Mouse (Mus musculus) induced T-regulatory cell, adult 2 months (primary cell): ENCODE measurements around the gene Nmur1.

Source experiments
- DNase-seq: peaks from one replicate; pipeline ENCODE4 v3.0.0-alpha.2; 2012; ENCODE audit warnings: low read depth

Nmur1 gene

DNA sequence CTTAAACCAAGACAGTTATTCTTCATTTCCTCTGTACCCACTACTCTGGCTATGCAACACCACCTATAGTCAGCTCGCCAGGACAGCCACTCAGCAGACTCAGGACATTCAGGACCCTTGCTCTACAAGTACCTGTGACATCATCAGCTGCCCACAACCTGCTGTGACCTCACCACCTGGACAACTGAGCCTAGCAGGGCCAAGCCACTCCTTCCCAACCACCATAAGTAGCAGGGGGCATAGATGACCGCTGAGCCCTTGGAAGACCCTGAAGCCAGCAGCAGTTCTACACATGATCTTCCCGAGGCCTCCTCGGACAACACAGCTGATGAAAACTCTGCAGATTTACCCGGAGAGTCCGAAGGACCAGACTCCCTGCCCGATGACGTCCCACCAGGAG lies at the start of gene Nmur1, which contains the start of gene Tex44:
TSS of gene Nmur1 (minus strand) at position 101 of the 400 bp plus-strand sequence.
TSS of gene Tex44 (plus strand) at position 202 of the 400 bp plus-strand sequence.
- no peak for DNase-seq

DNA sequence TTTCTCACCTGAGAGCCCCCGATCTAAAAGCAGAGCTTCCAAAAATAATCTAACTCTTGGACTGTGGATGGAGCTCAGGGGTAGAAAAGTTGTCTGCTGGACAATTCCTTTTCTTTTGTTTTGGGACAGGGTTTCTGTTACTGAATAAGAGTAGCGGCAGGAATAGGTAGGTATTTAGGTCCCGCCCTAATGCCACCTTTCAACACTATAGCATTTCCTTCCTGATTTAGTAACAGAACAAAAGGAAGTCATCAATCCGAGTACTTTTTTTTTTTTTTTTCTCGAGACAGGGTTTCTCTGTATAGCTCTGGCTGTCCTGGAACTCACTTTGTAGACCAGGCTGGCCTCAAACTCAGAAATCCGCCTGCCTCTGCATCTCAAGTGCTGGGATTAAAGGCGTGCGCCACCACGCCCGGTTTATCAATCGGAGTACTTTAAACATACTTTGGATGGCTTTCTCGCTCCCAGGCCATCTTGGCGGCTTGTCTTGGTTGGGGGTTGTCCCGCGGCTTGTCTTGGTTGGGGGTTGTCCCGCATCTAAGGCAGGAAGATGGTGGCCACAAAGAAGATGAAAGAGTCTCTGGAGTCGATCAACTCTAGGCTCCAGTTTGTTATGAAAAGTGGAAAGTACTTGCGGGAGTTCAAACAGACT lies 47.2 kb upstream of the Nmur1 start:
- no peak for DNase-seq

DNA sequence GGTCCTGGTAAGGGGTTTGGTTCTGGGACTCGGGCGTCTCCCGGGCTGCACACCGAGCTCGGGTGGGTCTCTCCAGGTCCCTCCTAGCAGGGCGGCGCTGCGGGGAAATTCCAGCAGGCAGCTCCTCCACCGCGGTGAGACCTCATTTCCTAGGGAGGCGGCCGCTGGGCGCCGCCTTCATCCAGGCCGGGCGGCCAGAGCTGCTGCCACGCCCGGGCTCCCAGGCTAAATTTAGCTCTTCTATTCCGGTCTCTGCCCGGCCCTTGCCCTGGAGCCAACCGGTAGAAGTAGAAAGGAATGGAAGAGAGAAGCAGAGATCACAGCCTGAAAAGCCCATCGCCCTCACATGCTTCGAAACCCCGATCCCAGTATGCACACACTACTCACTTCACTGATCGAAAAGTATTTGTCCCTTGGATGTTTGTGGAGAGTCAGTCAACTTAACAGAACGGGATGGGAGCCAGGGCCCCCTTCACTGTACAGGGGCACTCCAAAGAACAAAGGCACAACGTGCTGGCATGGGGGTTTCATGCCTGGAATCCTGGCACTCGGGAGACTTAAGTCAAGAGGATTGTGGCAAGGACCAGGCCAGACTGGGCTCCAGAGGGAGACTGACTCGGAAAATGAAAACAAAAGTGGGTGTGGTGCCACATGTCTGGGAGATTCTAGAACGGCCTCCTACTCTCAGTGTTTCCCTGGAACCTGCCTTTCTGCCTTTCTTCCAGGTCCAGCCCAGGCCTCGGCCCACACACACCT lies 46.3 kb upstream of the Nmur1 start:
- peak; percentile 49 for DNase-seq

DNA sequence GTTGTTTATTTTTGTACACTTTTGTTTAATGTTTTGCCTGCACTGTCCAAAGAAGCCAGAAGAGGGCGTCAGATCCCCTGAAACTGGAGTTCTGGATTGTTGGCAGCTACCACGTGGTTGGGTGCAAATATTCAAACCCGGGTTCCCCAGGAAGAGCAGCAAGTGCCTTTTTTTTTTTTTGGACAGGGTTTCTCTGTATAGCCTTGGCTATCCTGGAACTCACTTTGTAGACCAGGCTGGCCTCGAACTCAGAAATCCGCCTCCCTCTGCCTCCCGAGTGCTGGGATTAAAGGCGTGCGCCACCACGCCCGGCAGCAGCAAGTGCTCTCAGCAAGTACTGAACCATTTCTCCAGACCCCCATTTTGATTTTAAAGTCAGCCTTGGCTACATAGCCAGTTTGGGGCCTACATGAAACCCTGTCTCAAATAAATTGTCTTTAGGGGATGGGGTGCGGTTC lies 45.5 kb upstream of the Nmur1 start:
- peak; percentile 62 for DNase-seq

DNA sequence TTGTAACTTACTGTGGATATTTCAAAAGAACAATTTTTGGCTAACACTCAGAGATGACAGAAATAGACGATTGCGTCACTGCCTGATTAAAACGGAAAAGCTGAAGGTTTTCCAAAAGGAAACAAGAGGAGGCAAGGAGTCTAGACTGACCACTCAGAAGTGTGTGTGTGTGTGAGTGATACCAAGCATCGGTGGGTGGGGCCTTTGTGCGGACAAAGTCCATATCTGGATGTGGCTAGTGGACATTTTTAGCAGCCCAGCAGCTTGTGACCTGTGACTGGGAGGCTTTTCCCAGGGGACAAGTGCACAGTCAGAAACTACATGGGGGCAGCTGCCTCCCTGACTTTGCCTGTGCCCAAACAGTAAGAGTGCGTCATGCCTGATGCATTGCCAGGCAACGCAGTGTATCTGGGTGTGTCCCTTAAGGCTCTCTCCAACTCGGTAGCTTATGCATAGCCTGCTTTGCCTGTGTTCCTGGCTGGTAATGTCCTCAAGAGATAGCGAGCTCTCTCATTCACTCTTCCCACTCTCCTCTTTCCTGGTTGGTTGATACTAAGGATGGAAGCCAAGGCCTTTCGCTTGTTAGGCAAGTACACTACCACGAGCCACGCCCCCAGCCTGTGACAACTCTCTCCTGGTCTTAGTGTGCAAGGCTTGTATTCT lies 44.6 kb upstream of the Nmur1 start:
- DNase-seq: no peak

DNA sequence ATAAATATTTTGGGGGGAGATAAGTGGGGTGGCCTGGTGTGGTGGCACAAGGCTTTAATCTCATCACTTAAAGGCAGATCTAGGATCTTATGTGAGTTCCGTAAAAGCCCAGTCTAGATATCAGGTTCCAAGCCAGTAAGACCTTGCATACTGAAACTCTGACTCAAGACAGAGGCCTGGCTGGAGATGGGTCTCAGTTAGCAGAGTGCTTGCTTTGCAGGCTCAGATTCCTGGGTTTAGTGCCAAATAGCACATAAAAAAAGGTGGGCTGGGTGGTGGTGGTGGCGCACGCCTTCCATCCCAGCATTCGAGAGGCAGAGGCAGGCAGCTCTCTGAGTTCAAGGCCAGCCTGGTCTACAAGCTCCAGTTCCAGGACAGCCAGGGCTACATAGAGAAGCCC lies 43.8 kb upstream of the Nmur1 start:
- DNase-seq: no peak

DNA sequence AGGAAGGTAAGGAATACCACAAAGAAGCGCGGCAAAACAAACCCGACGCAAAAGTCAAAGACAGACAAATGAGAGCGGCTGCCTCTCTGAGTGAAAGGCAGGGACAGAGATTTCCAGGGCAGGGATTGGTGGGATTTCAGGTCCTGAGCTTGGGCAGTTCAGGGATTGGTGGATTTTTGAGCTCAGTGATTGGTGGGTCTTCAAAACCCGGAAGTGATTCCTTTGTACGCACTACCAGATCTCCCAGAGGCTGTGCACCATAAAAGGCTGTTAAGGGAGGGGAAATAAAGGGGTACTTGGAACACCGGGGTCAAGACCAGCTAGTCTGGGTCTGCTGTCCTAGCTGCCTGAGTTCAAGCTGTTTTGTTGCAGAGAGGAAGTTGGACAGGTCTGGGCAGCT lies 41.4 kb upstream of the Nmur1 start:
- no peak for DNase-seq

DNA sequence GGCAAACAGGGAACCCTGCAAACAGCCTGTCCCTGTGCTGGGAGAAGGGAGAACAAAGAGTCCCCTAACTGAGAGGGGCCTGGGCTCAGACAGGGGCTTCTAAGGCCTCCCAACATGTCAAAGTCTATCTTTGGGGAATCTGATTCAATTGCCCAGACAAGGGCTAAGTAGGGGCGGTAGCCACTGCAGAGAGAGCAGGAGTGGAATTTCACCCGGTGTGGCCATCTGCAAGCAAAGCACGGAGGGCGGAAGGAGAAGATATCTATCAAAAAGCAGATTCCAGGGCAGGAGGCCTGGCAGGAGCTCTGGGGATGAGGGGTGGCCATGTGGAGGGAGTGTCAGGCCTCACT lies 38.8 kb upstream of the Nmur1 start:
- DNase-seq: no peak

DNA sequence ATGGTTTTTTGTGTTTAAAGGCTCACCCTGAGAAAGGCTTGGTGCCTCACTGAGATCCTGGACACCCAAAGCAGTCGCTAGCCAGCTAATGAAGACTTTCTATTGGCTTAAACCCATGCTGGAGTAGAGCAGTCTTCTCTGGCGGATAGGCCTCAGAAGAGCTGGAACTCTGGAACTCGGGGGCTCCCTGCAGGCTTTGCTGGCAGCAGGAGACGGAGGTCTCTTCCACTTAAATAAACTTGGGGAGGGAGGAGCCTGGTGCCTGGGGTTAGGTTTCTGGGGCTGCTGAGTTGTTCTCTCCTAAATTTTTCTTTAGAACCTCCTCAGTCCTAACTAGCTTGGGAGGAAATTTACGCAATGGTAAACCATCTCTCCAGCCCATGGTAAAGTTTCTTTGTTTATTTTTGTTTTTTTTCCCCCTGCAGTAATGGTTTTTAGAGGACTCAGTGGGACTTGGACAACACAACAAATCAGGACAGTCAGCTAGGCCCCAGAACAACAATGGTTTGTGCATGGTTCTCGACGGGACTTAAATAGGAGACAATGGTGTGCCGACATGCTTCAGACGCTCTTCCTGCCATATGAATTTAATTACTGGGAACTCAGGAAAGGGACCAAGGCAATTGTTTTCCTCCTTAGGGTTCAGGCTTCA lies 38.3 kb upstream of the Nmur1 start:
- no peak for DNase-seq

DNA sequence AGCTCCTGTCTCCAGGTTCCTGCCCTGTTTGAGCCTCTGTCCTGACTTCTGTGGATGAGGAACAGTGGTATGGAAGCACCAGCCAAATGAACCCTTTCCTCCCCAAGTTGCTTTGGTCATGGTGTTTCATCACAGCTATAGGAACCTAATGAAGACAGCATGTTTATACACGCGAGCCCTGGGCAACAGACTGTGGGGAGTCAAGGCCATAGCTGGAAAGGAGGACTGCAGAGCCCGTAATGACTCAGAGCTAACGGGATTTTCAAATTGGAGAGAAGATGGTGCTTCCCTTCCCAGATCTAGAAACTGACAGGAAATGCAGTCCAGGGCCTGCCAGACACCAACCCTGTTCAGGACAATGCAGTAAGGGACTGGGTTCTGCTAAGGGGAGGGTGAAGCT lies 33.3 kb upstream of the Nmur1 start:
- no peak for DNase-seq

DNA sequence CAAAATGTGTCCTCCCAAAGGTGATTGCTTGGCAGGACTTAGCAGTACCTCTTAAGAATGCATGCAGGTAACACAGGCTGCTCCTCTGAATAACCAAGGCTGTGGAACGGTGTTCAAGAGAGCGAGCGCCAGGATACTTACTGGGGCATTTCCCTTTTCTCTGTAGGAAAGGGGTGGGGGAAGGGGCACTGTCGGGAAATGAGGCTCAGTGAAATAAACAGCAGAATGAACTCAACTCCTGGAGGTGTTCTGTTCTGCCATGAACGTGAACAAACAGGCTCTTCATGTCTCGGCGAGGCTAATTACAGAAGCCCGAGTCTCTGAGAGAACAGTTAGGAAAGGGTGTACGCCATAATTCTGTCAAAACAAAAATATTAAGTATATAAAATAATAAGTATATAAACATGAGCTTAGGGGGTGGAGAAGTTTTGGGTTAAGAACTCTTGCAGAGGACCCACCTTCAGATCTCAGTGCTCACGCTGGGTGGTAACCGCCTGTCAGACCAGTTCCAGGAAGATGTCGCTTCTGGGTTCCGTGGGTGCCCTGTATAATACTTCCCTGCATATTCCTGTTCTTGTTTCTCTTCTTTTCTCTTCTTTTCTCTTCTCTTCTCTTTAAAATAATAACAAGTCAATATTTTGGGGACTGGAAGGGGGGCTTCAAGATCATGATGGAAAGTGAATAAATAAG lies 31.0 kb upstream of the Nmur1 start:
- no peak for DNase-seq

DNA sequence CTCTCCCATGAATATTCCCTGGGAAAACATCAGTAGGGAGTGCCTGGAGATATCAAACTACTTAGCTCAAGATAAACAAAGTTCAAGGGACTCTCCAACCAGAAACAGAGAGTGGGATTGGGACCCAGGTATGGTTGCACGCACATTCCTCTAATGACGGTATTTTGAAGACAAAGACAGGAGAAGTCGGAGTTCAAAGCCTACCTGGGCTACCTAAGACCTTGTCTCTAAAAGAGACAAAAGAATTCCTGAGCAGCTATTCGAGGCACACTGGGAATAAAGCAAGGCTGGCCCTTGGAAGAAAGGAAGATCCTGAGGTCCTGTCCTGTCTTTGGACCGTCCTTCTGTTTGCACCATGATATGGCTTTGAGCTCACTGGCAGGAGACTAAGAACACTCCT lies 26.7 kb upstream of the Nmur1 start:
- DNase-seq: no peak

DNA sequence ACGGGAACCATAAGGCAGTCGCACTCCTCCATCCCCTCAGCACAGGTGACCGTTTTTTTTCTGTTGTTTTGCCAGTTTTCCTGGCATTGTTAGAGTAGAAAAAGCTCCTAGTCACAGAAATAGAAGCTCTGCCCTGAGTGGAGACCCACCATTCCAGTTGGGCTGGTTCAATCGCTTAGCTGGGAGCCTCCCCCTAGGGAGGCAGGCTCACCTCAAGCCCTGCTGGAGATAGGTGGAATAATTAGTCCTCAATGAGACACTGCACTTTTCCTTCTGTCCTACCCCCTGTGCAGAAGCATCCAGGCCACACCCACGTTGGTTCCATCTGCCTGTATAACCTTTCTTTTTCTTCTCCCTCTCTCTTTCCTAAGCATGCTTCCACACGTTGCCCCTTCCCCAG lies 23.9 kb upstream of the Nmur1 start:
- DNase-seq: no peak

DNA sequence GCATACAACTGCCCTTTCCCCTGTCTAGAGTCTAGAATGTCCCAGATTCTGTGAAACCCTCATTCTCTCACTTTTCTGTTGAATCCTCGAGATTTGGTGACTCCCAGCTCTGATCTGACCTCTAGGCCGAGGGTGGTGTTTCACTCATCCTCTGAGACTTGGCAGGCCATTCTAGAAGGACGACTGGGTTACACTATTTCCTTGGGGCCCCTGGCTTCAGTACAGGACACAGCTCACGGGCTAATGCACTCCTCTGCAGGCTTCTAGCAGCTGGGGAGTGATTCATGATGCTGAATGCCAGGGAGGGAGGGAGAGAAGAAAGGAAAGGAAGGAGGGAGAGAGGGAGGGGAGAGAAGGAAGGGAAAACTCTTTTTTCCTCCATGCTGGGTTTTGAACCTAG lies 22.2 kb upstream of the Nmur1 start:
- no peak for DNase-seq

DNA sequence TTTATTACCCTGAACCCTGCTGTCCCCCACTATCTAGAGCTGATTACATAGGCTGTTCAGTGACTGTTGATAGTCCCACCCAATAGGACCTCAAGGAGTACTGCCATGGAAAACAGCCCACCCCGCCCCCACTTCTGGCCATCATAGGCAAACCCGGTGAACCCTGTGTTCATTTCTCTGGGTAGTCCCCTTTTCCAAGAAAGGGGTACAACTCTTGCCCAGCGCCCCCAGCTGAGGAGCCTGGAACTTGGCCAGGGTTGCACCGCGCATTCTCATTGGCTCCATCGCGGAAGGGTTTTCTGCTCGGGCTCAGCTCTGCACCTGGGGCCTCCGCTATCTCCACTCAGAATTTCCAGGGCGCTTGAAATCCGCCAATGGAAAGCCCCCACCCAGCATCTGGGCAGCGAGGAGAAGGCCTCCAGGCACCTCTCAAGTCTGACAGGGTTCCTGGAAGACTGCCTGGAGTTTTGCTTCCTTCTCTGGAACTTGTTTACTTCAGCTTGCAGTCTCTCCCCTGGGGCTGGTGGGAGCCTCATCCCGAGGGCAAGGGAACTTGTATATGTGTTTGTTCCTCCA lies 21.7 kb upstream of the Nmur1 start:
- DNase-seq: no peak

DNA sequence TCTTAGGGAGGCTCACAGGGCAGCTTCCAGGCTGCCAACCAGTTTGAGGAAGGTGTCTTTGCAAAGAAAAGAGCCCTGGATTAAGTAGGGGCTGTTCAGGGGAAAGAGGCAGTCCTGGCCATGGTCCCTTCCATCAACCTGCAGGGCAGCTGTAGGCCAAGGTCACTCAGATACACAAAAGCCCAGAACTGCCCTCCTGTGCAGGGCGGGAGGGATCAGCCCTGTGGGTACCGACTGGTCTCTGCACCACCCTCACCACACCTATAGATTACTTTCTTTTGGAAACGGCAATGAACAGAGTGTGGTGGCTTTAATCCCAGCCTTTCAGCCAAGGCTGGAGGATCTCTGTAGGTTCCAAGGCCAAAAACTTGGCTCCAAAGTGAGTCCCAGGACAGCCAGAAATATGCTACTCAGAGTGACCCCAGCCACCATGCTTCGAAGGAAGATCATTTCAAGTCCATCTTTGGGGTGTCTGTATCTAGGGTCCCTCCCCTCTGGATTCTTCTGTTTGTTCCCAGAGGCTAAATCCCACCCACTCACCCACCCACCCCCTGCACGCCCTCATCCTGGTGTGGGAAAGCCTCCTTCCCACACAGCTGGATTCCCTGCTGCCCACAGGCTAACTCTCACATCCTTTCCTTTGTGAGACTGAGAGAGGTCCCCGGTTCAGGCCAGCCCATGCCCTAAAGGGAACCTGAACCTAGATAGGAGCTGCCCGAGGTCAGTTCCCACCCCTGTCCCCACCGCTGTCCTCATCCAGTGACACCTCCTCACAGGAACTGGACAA lies 17.6 kb upstream of the Nmur1 start:
- DNase-seq: peak; percentile 32

DNA sequence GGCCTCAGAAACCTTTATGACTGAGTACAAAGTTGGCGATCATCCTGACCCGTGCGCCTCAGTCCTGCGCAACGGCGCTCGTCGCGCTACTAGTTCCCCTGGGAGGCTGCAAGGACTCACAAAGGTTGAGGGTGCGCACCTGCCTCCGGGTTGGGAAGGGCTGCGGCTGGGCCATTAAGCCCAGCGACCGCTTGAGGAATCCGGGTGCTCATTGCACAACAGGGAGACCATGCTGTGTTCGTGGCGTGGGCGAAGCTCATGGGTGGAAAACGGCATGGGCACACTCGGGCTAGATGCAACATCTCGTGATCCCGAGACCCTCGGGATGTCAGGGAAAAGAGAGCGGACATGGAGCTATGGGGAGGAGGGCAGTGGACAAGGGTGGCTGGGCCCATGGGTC lies 16.8 kb upstream of the Nmur1 start:
- DNase-seq: no peak

DNA sequence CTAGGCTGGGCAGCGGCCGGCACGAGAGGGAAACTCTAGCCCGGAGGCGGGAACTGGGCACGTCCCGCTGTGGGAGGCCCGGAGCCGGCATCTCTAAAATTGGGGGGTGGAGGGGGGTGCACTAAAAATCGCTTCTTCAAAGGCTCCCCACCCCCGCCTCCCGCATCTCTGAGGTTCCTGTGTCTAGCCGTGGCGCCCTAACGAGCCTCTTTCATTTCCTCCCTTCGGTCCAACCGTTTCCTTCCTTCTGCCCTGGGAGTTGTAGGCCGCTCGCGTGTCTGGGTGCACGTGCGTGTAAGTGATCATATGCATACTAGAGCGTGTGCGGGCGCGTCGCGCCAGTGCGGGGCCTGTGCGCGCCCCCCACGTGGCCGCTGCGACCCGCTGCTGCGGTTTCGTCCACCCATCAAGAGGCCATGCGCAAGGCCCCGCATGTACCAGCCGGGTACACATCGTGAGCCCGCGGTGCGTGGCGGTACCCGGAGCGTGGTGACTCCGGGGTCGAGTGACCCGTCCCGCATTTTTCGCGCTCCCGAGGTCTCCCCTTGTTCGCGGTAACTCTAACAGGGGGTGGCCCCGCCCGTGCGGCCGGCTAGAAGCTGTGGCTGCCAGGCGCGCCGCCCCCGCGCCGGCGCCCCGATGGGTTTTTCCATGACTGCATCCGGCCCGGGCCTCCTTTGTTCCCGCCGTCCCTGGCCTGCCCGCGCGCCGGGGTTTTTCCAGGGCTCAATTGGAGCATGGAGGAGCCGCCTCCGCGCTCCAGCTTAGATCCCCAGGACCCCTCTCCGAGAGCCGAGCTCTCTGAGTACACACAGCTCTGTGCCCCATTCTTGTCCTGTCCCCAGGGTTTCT lies 16.2 kb upstream of the Nmur1 start:
- peak; percentile 91 for DNase-seq

DNA sequence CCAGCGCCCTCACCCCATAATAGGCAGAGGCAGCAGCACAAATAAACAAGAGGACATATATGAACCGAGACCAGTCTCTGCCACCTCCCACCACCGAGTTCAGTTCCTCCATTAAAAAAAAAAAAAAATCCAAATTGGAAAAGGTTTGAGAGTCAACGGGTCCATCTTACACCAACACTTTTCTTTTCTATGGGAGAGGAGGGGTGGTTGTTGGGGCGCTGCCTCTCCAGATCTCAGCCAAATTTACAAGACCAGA lies 15.6 kb upstream of the Nmur1 start:
- no peak for DNase-seq
